Comparison of ENCODE assay signal across 21 mouse cellular contexts in the genomic region with DNA sequence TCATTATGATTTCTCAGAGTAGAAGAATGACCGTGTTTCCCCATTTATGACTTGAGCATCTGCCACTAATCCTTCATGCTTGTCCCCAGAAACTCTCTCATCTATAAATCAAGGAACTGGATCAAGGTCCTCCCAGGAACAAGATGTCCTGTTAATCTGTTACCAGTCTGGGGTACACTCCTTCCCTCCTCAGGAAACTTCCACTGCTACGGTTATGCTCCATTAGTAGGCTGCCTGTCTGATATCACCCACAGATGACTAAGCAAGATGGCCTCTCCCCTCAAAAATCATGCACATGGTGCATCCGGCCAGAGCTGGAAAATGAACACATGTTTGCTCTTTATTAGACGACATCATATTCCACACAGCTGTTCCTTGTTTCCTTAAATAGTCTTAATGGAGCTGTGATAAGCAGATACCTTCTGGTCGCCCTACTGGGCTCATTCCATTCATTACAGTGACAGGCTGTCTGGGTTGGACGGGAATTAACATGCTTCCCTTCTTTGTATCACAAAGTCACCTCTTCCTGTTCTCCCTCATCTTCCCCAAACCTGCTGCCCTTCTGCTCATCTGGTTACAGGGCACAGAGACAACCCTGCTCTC.
DNase-seq lines count a peak whose midpoint lies in the region; ATAC-seq and TF ChIP-seq lines count a peak whose summit lies in the region.
"Had no signal": no experiment of that assay in that cellular context is flagged by ENCODE, and none has a peak within 500 bp of the region (broad histone marks: within the 10 kb centered on the region; RNA-seq: fewer than 3 reads in every experiment).

No protein-coding gene starts in this region.

- H3K4me2 ChIP-seq in kidney, embryonic 16.5 days (replicated peaks; ENCODE audit: low read depth, low read length): no peak overlapping the region
- no peak overlapping the region for H3K4me2 ChIP-seq in hindbrain, postnatal 0 days (ENCODE audit: low read depth, low read length)
- H3K4me2 ChIP-seq: embryonic facial prominence, embryonic 12.5 days; heart, embryonic 12.5 days; hindbrain, embryonic 13.5 days; kidney, embryonic 15.5 days; limb, embryonic 15.5 days; liver, embryonic 15.5 days; midbrain, embryonic 15.5 days; neural tube, embryonic 15.5 days had no signal

- peak; percentile 46; the same call in 1 of the 2 replicates for ATAC-seq in kidney, embryonic 16.5 days (ENCODE audit: low FRiP score, low TSS enrichment)
- no peak for ATAC-seq in hindbrain, postnatal 0 days
- ATAC-seq: forebrain, embryonic 16.5 days; midbrain, embryonic 15.5 days had no signal

- TF ChIP-seq CTCF in hindbrain, postnatal 0 days (IDR thresholded peaks at IDR 0.05; ENCODE audit: low read depth): no peak

- H3K9ac ChIP-seq in kidney, embryonic 16.5 days (replicated peaks; ENCODE audit: low read length): no peak overlapping the region
- no peak overlapping the region for H3K9ac ChIP-seq in hindbrain, postnatal 0 days (replicated peaks; ENCODE audit: low read length)
- H3K9ac ChIP-seq: embryonic facial prominence, embryonic 12.5 days; heart, embryonic 12.5 days; hindbrain, embryonic 13.5 days; kidney, embryonic 15.5 days; limb, embryonic 15.5 days; liver, embryonic 15.5 days; midbrain, embryonic 15.5 days; neural tube, embryonic 15.5 days had no signal

- WGBS in kidney, embryonic 16.5 days: 49% methylated on average over 6 of the region's 6 CpGs
- 65% methylated on average over 6 of the region's 6 CpGs for WGBS in hindbrain, postnatal 0 days

- no peak for DNase-seq in kidney, postnatal 14 days
- DNase-seq in brain, adult 2 months (ENCODE audit: low read depth, low spot score): peak; percentile 15
- peak; percentile 7 for DNase-seq in embryo, embryonic 11.5 days (ENCODE audit: low read depth, low spot score)
- peak; percentile 11 for DNase-seq in layer of hippocampus, adult 9-10 months (ENCODE audit: low spot score)
- no peak for DNase-seq in hindbrain, postnatal 0 days (ENCODE audit: low spot score)
- DNase-seq in frontal cortex, postnatal 36 days (ENCODE audit: low spot score in 2 of 2): no peak
- DNase-seq: B cell, adult 2 months; cerebellum, postnatal 10 days; lung, postnatal 14 days; right cerebral cortex, postnatal 25 days had no signal

- no peaks in the 10 kb centered on the region for H3K36me3 ChIP-seq in kidney, embryonic 16.5 days (ENCODE audit: insufficient read depth, low read length)
- H3K36me3 ChIP-seq in hindbrain, postnatal 0 days (ENCODE audit: insufficient read depth, low read length): no peaks in the 10 kb centered on the region
- H3K36me3 ChIP-seq: embryonic facial prominence, embryonic 12.5 days; heart, embryonic 12.5 days; hindbrain, embryonic 13.5 days; kidney, embryonic 15.5 days; limb, embryonic 15.5 days; liver, embryonic 15.5 days; midbrain, embryonic 15.5 days; neural tube, embryonic 15.5 days had no signal

- no peak overlapping the region for H3K27ac ChIP-seq in kidney, embryonic 16.5 days (ENCODE audit: low read length)
- H3K27ac ChIP-seq in hindbrain, postnatal 0 days: no peak overlapping the region
- H3K27ac ChIP-seq: embryonic facial prominence, embryonic 12.5 days; hindbrain, embryonic 13.5 days; kidney, embryonic 15.5 days; limb, embryonic 15.5 days; liver, embryonic 15.5 days; midbrain, embryonic 15.5 days; neural tube, embryonic 15.5 days had no signal

- H3K9me3 ChIP-seq in kidney, embryonic 16.5 days (ENCODE audit: low read length): no peaks in the 10 kb centered on the region
- no peaks in the 10 kb centered on the region for H3K9me3 ChIP-seq in hindbrain, postnatal 0 days (ENCODE audit: low read length)
- H3K9me3 ChIP-seq: embryonic facial prominence, embryonic 12.5 days; heart, embryonic 12.5 days; hindbrain, embryonic 13.5 days; kidney, embryonic 15.5 days; limb, embryonic 15.5 days; liver, embryonic 15.5 days; midbrain, embryonic 15.5 days; neural tube, embryonic 15.5 days had no signal

- H3K4me3 ChIP-seq in kidney, embryonic 16.5 days (ENCODE audit: low read length): no peak overlapping the region
- no peak overlapping the region for H3K4me3 ChIP-seq in hindbrain, postnatal 0 days (ENCODE audit: low read length)
- H3K4me3 ChIP-seq: embryonic facial prominence, embryonic 12.5 days; heart, embryonic 12.5 days; hindbrain, embryonic 13.5 days; kidney, embryonic 15.5 days; limb, embryonic 15.5 days; liver, embryonic 15.5 days; megakaryocyte, embryonic 14.5 days; midbrain, embryonic 15.5 days; neural tube, embryonic 15.5 days had no signal

- H3K4me1 ChIP-seq in kidney, embryonic 16.5 days (ENCODE audit: insufficient read depth, low read length): 0 out of 2 replicates have a peak, but pooled peaks cover 4% of the 10 kb centered on the region
- no peaks in the 10 kb centered on the region for H3K4me1 ChIP-seq in hindbrain, postnatal 0 days (ENCODE audit: insufficient read depth, low read length)
- H3K4me1 ChIP-seq: embryonic facial prominence, embryonic 12.5 days; heart, embryonic 12.5 days; hindbrain, embryonic 13.5 days; limb, embryonic 15.5 days; liver, embryonic 15.5 days; megakaryocyte, embryonic 14.5 days; midbrain, embryonic 15.5 days; neural tube, embryonic 15.5 days had no signal

- no peaks in the 10 kb centered on the region for H3K27me3 ChIP-seq in kidney, embryonic 16.5 days (ENCODE audit: insufficient read depth, low read length)
- H3K27me3 ChIP-seq in hindbrain, postnatal 0 days (ENCODE audit: insufficient read depth, low read length): no peaks in the 10 kb centered on the region
- H3K27me3 ChIP-seq: embryonic facial prominence, embryonic 12.5 days; heart, embryonic 12.5 days; hindbrain, embryonic 13.5 days; kidney, embryonic 15.5 days; limb, embryonic 15.5 days; liver, embryonic 15.5 days; megakaryocyte, embryonic 14.5 days; midbrain, embryonic 15.5 days; neural tube, embryonic 15.5 days had no signal

Comparison
In these comparisons a context has a peak if more than half of its experiments do, and no peak if none do; other contexts are left out.
1. DNase-seq: peak in brain, adult 2 months (single experiment), embryo, embryonic 11.5 days (single experiment) and layer of hippocampus, adult 9-10 months (single experiment); none in kidney, postnatal 14 days (single experiment), hindbrain, postnatal 0 days (single experiment) and frontal cortex, postnatal 36 days (0 of 2).